Mouse (Mus musculus) midbrain, embryonic 16.5 days (tissue): Measurements from ENCODE around the gene Rdh9. TPM values are rescaled to one million over a fixed set of nuclear protein-coding genes. Genes with fewer than 3 reads are reported as not detected.

ENCODE experiments used
- polyA plus RNA-seq: library from polyadenylated mRNA; unstranded; fragments of >200 nt; fragmentation: Nextera tagmentation; extraction: Ambion mirVana; gene quantifications from 2 replicates; pipeline ENCODE4 v1.2.1, GENCODE M21; 2015

Rdh9 gene
- polyA plus RNA-seq, 1 experiment from 2014 or later: not detected

Other genes starting within 250 kb of the Rdh9 start
- gene Nxph4, start 241.8 kb upstream of the Rdh9 start, polyA plus RNA-seq: 62.1 and 66.7 TPM in 2 replicates
- 110 and 117 TPM in 2 replicates for gene Lrp1, start 155.2 kb upstream of the Rdh9 start, polyA plus RNA-seq
- gene Stat6, start 133.4 kb upstream of the Rdh9 start, polyA plus RNA-seq: 4.4 and 5.4 TPM in 2 replicates
- 3.2 TPM in 2 replicates for gene Nemp1, start 109.5 kb upstream of the Rdh9 start, polyA plus RNA-seq
- gene Nab2, start 107.8 kb upstream of the Rdh9 start, polyA plus RNA-seq: 1.6 and 2.1 TPM in 2 replicates
- gene Myo1a, start 71.2 kb upstream of the Rdh9 start, polyA plus RNA-seq: 0.60 and 0.93 TPM in 2 replicates
- gene Tac2, start 51.9 kb upstream of the Rdh9 start, polyA plus RNA-seq: 0.34 and 1.2 TPM in 2 replicates
- gene Zbtb39, start 36.8 kb upstream of the Rdh9 start, polyA plus RNA-seq: 2.7 and 3.2 TPM in 2 replicates
- gene Gpr182, start 24.7 kb upstream of the Rdh9 start, polyA plus RNA-seq: 1.1 and 1.7 TPM in 2 replicates
- not detected in 2 replicates for gene Rdh1, start 16.7 kb upstream of the Rdh9 start, polyA plus RNA-seq
- gene Rdh16f1, start 16.6 kb upstream of the Rdh9 start, polyA plus RNA-seq: 0.25 TPM in 1 of 2 replicates, not detected in the other
- gene Rdh16, start 24.8 kb downstream of the Rdh9 start, polyA plus RNA-seq: not detected in 2 replicates
- gene Rdh19, start 73.5 kb downstream of the Rdh9 start, polyA plus RNA-seq: not detected in 2 replicates
- not detected in 2 replicates for gene Rdh16f2, start 90.1 kb downstream of the Rdh9 start, polyA plus RNA-seq
- not detected in 2 replicates for gene Rdh7, start 112.4 kb downstream of the Rdh9 start, polyA plus RNA-seq
- gene Sdr9c7, start 122.1 kb downstream of the Rdh9 start, polyA plus RNA-seq: not detected in 2 replicates
- gene Hsd17b6, start 231.2 kb downstream of the Rdh9 start, polyA plus RNA-seq: not detected in 2 replicates
- 37.4 and 40.1 TPM in 2 replicates for gene Prim1, start 238.8 kb downstream of the Rdh9 start, polyA plus RNA-seq